Mouse (Mus musculus): Measurements from ENCODE around the gene Cyp2d22. TPM values are rescaled to one million over a fixed set of nuclear protein-coding genes. Genes with fewer than 3 reads are reported as not detected.

Cyp2d22 gene
- polyA plus RNA-seq, 1 experiment from 2014 or later = 12.3 TPM

DNA sequence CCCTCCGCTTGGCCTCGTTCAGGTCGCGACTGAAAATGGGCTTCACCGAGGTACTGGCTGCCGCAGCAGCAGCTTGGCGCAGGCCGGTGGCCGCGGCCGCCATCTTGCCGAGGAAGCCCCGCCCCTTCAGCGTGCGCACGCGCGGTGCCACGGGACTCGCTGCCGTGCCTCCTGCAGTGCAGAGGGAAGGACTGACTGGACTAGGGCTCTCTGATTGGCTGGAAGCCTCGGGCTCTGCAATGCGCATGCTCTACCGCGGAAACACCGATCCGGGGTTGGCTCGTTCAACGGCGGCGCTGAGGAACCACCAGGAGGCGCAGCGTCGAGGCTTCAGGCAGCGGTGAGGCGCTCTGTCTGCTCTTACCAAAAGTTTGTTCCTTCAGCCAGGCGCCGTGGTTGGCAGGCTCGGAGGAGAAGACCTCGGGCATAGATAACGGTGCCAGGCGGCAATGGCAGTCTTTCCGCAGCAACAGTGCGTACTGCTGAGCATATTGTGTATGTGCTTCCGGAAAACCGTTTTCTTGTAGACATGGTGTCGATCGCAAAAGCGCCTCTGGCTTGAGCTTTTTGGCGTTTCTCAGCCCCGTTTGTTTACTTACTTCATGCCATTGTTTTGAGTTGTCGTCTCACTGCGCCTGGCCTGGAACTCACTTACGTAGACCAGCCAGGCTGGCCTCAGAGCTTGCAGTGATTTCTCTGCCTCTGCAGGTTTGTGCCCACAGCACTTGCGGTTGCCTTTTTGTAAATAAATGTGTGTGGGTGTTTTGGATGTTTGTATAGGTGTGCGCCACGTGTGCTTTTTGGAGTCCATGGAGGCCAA, 25.7 kb downstream of the Cyp2d22 start, which contains the start of gene Ndufa6:
TSS of gene Ndufa6 (minus strand) at position 197 of the 820 bp plus-strand sequence.
- 2% methylated on average over 57 of the region's 57 CpGs for WGBS
- Histone ChIP-seq H3K27ac (peak within 1 kb of the TSS; percentile 91), H3K4me1 (replicated peaks) (peaks cover 35% of the 10 kb centered on the region), H3K4me3 (peak within 1 kb of the TSS; percentile 88), H3K36me3 (peaks cover 19% of the 10 kb centered on the region), H3K27me3 (no peaks in the 10 kb centered on the region), H3K9ac (peak within 1 kb of the TSS; percentile 98), H3K4me2 (peak within 1 kb of the TSS; percentile 81), H3K9me3 (replicated peaks) (no peaks in the 10 kb centered on the region)
- peak; percentile 99 for ATAC-seq (replicated peaks; ENCODE audit: insufficient number of reproducible peaks, insufficient read depth, low FRiP score, low read depth)

DNA sequence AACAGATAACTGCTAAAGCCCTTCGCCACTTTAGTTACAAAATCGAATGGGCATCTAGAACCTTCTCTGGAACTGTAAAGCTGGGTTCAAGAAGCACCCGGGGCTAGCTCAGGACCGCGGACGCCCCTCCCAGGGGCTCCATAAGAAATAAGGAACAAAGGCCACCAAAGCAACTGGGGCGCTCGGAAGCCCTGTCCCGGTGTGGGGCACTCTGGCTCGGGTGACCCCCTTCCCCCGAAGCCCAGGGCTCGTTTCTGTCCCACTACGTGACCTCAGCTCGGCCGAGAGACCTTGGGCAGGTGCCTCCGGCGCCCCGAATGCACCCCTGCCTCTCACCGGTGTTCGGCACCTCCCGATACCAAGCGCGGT, 26.3 kb downstream of the Cyp2d22 start:
- Histone ChIP-seq H3K36me3 (peaks cover 25% of the 10 kb centered on the region), H3K4me2 (peak overlapping the region; percentile 81), H3K4me1 (replicated peaks) (peaks cover 29% of the 10 kb centered on the region), H3K9me3 (replicated peaks) (no peaks in the 10 kb centered on the region), H3K27ac (peak overlapping the region; percentile 90), H3K4me3 (peak overlapping the region; percentile 88), H3K27me3 (no peaks in the 10 kb centered on the region), H3K9ac (peak overlapping the region; percentile 98)
- peak; percentile 37 for ATAC-seq (replicated peaks; ENCODE audit: insufficient number of reproducible peaks, insufficient read depth, low FRiP score, low read depth)
- 0% methylated on average over 23 of the region's 23 CpGs for WGBS

DNA sequence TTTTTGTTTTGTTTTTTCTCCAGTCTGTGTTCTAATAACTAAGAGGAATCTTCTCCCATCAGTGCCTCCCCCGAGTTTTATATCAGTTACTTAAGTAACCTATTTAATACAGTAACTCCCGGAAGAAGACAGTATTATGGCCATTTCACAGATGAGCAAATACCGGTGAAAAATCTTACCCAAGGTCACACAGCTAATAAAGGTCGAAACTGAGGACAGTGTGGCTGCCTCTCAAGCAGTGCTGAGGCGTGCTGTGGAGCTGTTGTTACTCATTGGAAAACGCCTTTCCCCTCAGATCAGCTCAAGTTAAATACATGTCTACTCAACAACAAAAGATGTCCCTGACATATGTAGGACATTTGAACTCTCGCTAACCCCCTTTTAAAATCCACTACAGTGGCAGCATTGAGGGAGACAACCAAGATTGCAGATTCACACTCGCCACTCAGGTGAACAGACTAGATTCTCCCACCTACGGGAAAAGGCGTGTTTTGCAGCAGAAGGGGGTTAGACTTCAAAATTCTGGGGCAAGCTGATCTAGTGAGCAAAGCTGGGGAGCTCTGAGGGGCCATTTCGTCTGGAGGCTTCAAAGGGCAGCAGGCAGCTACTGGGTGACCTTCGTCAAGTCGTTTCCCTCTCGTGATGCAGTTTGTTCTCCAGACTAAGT, 26.8 kb downstream of the Cyp2d22 start:
- Histone ChIP-seq H3K4me3 (peak overlapping the region; percentile 88), H3K27ac (peak overlapping the region; percentile 90), H3K9ac (peak overlapping the region; percentile 98), H3K9me3 (replicated peaks) (no peaks in the 10 kb centered on the region), H3K4me1 (replicated peaks) (peaks cover 24% of the 10 kb centered on the region), H3K27me3 (no peaks in the 10 kb centered on the region), H3K36me3 (peaks cover 30% of the 10 kb centered on the region), H3K4me2 (peak overlapping the region; percentile 81)
- 20% methylated on average over 14 of the region's 14 CpGs for WGBS
- no peak for ATAC-seq (replicated peaks; ENCODE audit: insufficient number of reproducible peaks, insufficient read depth, low FRiP score, low read depth)

DNA sequence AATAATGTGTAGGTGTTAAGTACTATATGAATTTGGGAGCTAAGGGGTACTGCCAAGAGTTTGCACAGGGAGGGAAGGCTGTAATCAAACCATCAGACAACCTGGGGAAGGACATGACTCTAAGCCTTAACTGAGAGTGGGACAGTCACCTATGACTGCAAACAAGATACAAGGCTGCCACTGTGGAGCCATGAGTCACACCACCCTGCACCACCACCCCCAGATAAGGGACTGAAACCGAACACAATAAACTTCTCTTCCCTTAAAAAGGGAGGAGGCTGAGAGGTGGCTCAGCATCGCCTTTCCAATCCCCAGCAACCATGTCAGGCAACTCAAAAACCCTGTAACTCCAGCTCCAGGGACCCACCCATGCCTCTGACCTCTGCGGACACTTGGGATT, 28.6 kb downstream of the Cyp2d22 start:
- ATAC-seq (replicated peaks; ENCODE audit: insufficient number of reproducible peaks, insufficient read depth, low FRiP score, low read depth) = no peak
- no peak overlapping the region for H3K4me2 ChIP-seq
- peaks cover 35% of the 10 kb centered on the region for H3K36me3 ChIP-seq
- no peak overlapping the region for H3K27ac ChIP-seq
- no peak overlapping the region for H3K9ac ChIP-seq
- no peaks in the 10 kb centered on the region for H3K27me3 ChIP-seq
- H3K9me3 ChIP-seq (replicated peaks) = no peaks in the 10 kb centered on the region
- peaks cover 37% of the 10 kb centered on the region for H3K4me1 ChIP-seq (replicated peaks)
- no peak overlapping the region for H3K4me3 ChIP-seq
- WGBS = 53% methylated on average over 3 of the region's 3 CpGs

DNA sequence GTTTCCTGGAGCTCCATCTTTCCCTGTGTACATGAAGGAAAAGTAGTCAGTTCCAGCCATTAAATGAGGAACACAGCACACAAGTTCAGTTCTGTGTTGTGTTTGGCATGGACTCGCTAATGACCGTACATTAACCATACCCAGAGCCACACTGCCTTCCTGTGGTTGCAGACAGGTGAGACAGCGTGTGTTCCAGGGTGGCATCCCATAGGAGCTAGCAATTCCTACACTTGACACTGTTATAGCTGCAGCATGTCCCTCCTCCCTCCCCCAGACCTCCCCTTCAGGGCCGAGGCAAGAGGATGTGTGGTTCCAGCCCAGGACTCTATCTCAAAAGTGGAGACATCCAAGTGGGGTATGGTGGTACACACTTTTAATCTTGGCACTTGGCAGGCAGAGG, 29.7 kb downstream of the Cyp2d22 start:
- no peak for ATAC-seq (replicated peaks; ENCODE audit: insufficient number of reproducible peaks, insufficient read depth, low FRiP score, low read depth)
- Histone ChIP-seq H3K9ac (no peak overlapping the region), H3K27ac (no peak overlapping the region), H3K36me3 (peaks cover 35% of the 10 kb centered on the region), H3K9me3 (replicated peaks) (no peaks in the 10 kb centered on the region), H3K27me3 (no peaks in the 10 kb centered on the region), H3K4me2 (no peak overlapping the region), H3K4me1 (replicated peaks) (peaks cover 37% of the 10 kb centered on the region), H3K4me3 (no peak overlapping the region)
- WGBS = 80% methylated on average over 4 of the region's 4 CpGs

DNA sequence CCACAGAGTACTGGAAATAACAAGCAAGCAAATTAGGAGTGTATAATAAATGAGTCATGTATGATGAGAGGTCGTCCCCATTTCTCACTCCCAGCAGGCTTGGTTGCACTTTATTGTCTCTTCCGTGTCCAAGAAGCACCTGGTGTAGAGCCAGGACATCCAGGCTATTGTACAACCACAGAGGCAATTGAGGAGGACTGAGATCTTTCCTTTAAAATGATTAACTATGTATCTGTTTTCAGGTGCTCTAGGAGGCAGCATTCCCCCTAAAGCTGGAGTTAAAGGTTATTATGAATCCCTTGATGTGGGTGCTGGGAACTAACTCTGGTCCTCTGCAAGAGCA, 31.1 kb downstream of the Cyp2d22 start:
- no peak overlapping the region for H3K9ac ChIP-seq
- no peak overlapping the region for H3K4me3 ChIP-seq
- 91% methylated on average over 2 of the region's 2 CpGs for WGBS
- H3K27me3 ChIP-seq = no peaks in the 10 kb centered on the region
- no peak overlapping the region for H3K4me2 ChIP-seq
- peaks cover 35% of the 10 kb centered on the region for H3K36me3 ChIP-seq
- H3K9me3 ChIP-seq (replicated peaks) = no peaks in the 10 kb centered on the region
- no peak overlapping the region for H3K27ac ChIP-seq
- ATAC-seq (replicated peaks; ENCODE audit: insufficient number of reproducible peaks, insufficient read depth, low FRiP score, low read depth) = no peak
- peaks cover 34% of the 10 kb centered on the region for H3K4me1 ChIP-seq (replicated peaks)

DNA sequence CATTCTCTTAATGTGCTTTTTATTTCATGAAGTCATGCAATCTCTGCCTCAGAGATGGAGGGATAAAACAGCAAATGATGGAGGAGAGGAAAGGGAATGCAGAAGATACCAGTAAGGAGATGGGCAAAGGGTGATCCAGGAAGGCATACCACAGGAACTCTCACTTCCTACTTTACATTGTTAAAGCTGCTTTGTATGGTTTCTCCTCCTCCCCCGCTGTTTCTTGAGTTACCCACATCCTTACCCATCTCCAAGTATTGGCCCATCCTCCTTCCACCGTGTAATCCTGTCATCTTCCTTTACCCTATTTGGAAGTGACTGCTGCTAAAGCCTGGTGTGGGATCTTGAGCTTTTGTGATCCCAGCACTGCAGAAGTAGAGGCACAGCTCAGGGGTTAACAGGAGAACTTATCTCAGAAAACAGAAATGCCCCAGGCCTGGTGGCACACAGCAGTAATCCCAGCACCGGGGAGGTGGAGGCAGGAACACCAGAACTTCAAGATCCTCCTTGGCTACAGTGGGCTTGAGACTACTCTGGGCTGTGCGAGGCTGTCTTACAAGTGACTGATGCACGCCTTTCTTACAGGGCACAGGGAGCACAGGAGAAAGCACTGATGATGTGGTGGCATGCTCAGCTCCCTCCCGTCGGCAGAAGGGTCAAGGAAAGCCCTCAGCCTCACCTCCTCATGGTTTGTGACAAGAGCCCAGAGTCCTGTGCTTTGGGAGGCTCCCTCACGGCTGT, 31.6 kb downstream of the Cyp2d22 start:
- H3K9me3 ChIP-seq (replicated peaks) = no peaks in the 10 kb centered on the region
- H3K36me3 ChIP-seq = peaks cover 35% of the 10 kb centered on the region
- no peak for ATAC-seq (replicated peaks; ENCODE audit: insufficient number of reproducible peaks, insufficient read depth, low FRiP score, low read depth)
- H3K4me3 ChIP-seq = no peak overlapping the region
- H3K27me3 ChIP-seq = no peaks in the 10 kb centered on the region
- H3K9ac ChIP-seq = no peak overlapping the region
- 84% methylated on average over 8 of the region's 8 CpGs for WGBS
- peaks cover 33% of the 10 kb centered on the region for H3K4me1 ChIP-seq (replicated peaks)
- H3K27ac ChIP-seq = no peak overlapping the region
- H3K4me2 ChIP-seq = no peak overlapping the region

DNA sequence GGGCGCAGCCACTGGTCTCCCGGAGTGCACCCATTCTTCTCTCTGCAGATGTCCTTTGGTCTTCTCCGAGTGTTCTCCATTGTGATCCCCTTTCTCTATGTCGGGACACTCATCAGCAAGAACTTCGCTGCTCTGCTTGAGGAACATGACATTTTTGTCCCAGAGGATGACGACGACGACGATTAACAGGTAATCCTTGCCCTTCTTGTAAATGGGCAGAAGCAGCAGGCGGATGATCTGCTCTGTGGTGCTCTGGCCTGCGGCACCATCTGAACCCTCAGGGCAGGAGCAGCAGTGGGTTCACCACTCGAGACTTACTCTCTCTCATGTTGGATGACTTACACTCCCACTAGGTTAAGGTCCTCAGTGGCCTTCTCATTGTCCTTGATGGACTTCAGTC, 32.2 kb downstream of the Cyp2d22 start:
- Histone ChIP-seq H3K9me3 (replicated peaks) (no peaks in the 10 kb centered on the region), H3K4me2 (peak overlapping the region; percentile 73; the same call in 1 of the 2 replicates), H3K9ac (no peak overlapping the region), H3K27me3 (no peaks in the 10 kb centered on the region), H3K4me3 (no peak overlapping the region), H3K36me3 (peaks cover 35% of the 10 kb centered on the region), H3K4me1 (replicated peaks) (peaks cover 27% of the 10 kb centered on the region), H3K27ac (no peak overlapping the region)
- ATAC-seq (replicated peaks; ENCODE audit: insufficient number of reproducible peaks, insufficient read depth, low FRiP score, low read depth) = no peak
- 92% methylated on average over 12 of the region's 12 CpGs for WGBS

DNA sequence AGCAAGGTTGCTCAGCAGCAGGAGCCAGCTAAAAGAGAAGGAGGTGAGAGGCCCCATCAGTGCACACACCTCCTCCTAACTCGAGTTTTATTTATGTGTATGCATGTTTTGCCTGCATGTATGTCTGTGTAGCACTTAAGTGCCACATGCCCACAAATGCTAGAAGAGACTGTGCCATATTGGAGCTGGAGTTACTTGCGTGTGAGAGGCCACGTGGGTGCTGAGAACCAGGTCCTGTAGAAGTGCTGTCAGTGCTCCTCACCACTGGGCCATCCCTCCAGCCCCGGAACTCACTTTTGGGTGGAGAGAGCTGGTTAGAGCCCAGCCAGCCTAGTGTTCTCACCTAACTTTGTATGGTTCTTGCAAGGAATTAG, 32.8 kb downstream of the Cyp2d22 start:
- Histone ChIP-seq H3K9ac (peak overlapping the region; percentile 39), H3K4me1 (replicated peaks) (peaks cover 23% of the 10 kb centered on the region), H3K4me2 (peak overlapping the region; percentile 73), H3K4me3 (peak overlapping the region; percentile 75), H3K9me3 (replicated peaks) (no peaks in the 10 kb centered on the region), H3K27ac (peak overlapping the region; percentile 90), H3K27me3 (no peaks in the 10 kb centered on the region), H3K36me3 (peaks cover 35% of the 10 kb centered on the region)
- WGBS = 72% methylated on average over 4 of the region's 4 CpGs
- ATAC-seq (replicated peaks; ENCODE audit: insufficient number of reproducible peaks, insufficient read depth, low FRiP score, low read depth) = no peak

DNA sequence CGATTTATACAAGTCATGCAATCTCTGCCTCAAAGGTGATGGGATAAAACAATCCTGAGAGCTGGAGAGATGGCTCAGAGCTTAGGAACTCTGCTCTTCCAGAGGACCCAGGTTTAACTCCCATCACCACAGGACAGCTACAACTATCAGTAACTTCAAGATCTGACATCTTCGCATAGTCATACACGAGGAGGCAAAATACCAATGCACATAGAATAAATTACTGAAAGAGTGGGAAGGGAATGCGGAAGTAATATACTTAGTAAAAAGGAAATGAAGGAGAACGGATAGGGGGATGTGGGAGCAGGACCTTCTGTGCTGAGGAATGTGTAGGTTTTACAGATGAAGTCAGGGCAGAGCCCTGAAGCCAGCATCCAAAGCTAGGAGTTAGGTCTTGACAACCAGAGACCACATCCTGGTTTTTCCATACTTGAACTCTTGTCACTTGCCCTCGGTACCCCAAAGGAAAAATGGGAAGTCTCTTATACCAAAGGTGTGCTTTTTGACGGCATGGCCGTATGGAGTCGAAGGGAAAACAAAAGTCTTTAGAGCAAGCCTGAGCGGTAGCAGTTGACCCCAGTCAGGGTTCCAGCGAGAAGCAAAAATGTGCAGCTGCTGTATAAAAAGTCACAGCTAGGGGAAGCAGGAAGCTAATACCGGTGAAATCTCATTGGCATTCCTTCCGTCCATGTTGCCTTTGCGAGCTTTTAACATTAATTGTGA, 33.3 kb downstream of the Cyp2d22 start:
- WGBS = 43% methylated on average over 14 of the region's 14 CpGs
- H3K4me2 ChIP-seq = peak overlapping the region; percentile 73
- peak overlapping the region; percentile 39 for H3K9ac ChIP-seq
- no peak for ATAC-seq (replicated peaks; ENCODE audit: insufficient number of reproducible peaks, insufficient read depth, low FRiP score, low read depth)
- peak overlapping the region; percentile 75 for H3K4me3 ChIP-seq
- no peaks in the 10 kb centered on the region for H3K27me3 ChIP-seq
- no peaks in the 10 kb centered on the region for H3K9me3 ChIP-seq (replicated peaks)
- H3K4me1 ChIP-seq (replicated peaks) = peaks cover 22% of the 10 kb centered on the region
- H3K36me3 ChIP-seq = peaks cover 35% of the 10 kb centered on the region
- peak overlapping the region; percentile 90 for H3K27ac ChIP-seq

All from heart, embryonic 15.5 days (tissue).